Mouse (Mus musculus): ENCODE results near the gene Mthfsd.
A peak's percentile ranks its signal among the peaks of the same experiment; 100 is the strongest.

The Mthfsd gene

DNA sequence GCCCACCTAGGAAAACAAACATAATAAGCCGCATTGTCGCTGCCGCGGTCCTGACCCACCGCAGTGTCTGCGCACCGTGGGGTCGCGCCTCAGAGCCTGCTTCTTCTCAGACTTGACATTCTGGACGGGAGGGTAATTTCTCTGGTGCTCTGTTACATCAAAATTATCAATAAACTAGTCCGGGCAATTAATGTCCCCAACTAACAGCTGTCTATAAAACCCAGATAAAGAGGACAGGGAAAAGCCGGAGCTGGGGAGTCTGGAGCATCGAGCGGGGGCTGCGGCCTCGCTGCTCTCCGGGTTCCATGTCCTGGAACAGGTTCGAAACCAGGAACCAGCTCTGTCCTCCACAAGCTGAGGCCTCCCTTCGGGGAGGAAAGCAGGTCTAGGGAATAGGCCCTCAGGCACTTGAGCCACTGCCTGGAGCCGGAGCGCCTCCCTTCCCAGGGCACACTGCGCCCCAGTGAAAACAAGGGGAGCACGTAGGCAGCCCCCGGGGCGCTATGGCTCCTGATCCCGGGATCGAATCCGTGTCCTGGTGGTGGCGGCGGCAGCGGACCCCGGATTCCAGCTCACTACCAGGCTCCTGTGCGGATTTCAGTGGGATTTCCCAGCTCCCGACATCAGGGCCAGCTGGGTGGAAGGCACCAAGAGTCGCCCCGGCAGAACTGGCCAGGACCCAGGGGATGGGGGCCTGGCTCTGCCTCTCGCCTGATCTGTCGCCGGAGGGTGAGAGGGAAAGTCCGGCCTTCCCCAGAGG is 19.1 kb downstream of the Mthfsd start:
- no peak for DNase-seq (ENCODE audit: low read depth, low spot score)

DNA sequence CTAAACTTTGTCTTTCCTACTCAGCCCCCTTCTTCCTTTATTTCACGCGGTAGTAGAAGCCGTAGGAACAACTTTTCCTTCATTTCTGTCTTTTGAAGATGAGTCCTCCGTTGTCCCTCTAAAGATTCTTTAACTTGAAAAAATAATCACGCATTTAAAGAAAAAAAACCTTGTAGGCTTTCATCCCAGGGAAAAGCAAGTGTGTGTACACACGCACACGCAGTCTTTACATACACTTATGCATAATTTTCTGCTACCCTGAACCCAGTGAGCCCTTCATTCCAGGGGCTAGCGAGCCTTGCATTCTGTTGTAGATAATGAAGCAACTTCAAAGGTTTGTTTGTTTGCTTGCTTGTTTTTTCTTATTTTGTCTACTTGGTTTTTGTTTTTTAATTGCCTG is 19.9 kb downstream of the Mthfsd start:
- no peak for DNase-seq (ENCODE audit: low read depth, low spot score)

DNA sequence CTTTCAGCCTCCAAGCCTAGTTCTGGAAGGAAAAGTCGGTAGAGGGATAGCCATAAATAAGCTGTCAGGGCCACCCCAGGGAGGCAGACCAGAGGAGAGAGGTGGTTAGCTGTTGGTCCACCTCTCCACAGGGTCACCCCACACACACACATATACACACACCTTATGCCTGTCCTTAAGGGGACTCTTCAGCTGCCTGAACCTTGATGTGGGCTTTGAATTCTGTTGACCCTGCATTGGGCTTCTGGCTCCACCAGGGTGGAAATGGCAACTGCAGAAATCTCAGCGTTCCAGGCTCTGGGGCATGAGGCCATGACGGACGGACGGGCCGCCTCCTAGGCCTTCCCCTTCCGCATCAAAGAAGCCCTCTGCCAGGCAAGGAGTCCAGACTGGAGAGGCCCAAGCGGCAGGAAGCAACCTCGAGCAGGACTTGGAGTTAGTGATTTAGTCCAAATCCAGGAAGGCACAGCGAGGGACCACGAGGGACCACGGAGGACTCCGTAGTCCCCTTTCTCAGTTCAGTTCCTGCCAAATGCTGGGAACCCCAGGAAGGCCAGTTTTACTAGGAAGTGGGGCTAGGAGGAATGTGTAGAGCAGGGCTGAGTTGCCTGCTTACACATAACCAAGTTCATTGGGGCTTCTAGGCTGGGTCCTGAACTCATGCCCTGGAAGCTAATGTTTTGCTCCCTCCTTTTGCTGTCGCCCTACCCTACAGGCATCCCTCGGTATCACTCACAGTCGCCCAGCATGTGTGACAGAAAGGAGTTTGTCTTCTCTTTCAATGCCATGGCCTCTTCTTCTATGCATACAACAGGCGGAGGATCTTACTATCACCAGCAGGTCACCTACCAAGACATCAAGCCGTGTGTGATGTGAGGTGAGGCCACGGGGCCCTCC is 21.9 kb downstream of the Mthfsd start:
- DNase-seq (ENCODE audit: low read depth, low spot score) = no peak

DNA sequence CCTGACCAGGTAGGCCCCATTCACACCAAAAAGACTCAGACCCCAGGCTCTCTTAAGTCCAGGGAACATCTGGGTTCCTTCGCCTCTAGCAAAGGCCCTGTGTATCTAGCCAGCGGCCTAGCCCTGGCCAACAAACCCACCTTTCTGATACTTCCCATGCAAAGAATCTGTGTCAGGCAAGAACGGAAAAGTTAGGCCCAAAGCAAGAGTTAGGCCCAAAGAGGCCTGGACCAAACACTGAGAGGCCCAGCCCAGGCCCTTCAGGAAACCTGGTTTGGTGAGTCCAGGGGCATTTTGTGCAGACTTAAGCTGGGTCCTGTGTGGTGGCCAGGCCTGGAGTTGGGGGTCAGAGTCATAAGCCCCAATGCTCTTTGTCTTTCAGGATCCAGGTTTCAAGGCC is 22.6 kb downstream of the Mthfsd start:
- DNase-seq (ENCODE audit: low read depth, low spot score) = no peak

DNA sequence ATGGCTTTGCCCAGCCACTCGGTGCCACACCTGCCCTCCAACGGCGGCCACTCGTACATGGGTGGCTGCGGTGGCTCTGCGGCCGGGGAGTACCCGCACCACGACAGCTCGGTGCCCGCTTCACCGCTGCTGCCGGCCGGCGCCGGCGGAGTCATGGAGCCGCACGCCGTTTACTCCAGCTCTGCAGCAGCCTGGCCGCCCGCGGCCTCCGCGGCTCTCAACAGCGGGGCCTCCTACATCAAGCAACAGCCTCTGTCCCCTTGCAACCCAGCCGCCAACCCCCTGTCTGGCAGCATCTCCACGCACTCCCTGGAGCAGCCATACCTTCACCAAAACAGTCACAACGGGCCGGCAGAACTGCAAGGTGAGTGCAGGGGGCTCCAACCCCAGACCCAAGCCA is 23.2 kb downstream of the Mthfsd start:
- DNase-seq (ENCODE audit: low read depth, low spot score) = no peak

DNA sequence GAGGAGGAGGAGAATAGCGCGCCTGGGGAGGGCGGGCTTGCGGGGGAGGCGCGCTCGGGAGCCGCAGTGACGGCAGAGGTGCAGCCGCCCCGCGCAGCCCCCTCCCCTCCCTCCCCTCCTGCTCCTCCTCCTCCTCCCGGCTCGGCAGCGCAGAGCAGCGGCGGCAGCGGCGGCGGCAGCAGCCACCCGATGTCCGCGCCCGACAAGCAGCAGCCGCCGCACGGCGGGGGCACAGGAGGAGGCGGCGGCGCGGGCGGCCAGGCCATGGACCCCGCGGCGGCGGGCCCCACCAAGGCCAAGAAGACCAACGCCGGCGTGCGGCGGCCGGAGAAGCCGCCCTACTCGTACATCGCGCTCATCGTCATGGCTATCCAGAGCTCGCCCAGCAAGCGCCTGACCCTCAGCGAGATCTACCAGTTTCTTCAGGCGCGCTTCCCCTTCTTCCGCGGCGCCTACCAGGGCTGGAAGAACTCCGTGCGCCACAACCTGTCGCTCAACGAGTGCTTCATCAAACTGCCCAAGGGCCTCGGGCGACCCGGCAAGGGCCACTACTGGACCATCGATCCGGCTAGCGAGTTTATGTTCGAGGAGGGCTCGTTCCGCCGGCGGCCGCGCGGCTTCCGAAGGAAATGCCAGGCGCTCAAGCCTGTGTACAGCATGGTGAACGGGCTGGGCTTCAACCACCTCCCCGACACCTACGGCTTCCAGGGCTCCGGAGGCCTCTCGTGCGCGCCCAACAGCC is 23.8 kb downstream of the Mthfsd start, which contains the start of gene Foxf1:
Foxf1 (plus strand) TSS at position 177 of the 742 bp plus-strand sequence.
- no peak for DNase-seq (ENCODE audit: low read depth, low spot score)

DNA sequence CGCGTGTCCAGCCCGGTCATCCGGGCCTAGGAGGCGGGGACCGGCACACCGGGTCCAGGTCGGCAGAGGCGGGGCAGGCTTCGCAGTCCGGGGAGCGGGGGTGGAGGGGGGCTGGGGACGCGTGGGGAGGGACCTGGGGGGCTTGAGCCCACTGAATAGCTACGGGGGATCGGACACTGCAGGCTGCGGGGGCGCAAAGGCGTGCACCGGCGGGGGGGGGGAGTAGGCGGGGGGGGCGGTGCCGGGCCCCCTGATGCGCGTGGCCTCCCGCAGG is 24.3 kb downstream of the Mthfsd start:
- no peak for DNase-seq (ENCODE audit: low read depth, low spot score)

DNA sequence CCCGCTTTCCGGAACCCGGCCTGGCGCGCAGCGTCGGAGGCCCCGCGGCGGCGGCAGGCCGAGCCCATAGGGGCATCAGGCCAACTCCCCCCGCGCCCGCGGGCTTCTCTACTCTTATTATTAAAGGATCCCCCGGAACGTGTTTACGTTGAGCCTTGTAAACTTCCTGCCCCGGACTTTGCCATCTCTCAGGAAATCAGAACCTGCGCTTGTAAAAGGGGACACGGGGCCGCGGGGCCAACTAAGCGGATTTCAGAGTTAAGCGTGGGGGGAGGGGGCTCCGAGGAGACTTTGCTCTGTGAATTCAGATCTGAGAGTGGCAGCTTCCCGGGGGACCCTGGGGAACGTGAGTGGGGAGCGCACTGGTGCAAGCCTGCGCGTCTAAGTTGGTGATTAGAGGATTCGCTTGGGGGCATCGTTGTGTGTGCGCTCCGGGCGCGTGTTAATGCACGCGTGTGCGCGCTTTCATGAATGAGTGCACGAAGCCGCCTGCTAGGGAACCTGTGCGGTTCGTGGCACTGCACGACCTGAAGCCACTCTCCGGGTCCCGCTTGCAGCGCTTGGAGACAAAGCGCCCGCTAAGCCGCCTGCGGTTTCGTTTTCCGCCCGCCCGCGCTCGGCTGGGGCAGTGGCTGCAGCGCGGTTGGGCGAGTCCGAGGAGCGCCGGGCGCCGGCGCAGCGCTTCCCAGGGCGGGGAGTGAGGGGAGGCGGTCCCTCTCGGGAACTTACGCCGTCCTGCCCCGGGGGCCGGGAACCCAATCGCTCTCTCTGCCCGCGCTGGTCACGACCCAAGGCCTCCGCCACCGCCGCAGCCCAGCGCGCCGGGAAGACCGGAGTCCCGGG is 24.9 kb downstream of the Mthfsd start:
- DNase-seq (ENCODE audit: low read depth, low spot score) = peak; percentile 29

DNA sequence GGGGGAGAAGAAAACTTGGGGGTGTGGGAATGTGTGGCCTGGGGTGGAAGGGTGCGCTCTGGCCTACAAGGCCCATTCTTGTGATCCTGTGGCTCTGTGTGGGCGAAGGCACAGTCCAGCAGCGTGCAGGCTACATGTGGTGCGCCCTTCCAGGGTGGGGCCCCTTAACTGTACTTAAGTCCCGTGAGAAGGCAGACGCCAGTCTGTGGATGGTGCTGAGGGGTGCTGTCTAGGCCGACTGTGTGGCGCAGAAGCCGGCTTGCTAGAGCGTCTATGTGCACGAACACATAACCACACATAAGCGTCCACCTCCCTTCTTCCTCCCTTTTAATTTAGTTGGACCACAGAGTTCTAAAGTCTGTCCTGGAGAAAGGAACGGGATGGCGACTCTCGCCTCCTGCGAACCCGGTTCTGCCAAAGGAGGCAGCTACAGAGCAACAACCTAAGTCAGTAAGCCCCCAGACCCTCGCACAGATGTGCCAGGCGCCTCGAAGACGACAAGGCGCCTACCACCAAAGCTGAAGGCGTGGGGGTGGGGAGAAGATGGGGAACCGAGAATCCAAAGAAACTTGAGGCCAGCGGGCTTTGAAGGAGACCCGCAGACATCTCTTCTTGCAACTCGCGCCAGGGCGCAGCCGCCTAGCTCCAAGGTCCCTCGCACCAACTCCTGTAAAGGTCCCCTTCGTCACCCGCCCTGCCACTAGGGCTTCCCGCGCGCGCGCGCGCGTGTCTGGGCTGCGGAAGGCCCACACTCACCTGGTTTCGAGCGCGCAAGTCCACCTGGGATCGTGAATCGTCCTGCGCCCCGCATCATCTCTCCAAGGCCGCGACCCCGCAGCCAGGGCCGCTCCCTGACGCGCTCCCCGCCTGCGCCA is 25.7 kb downstream of the Mthfsd start:
- no peak for DNase-seq (ENCODE audit: low read depth, low spot score)

DNA sequence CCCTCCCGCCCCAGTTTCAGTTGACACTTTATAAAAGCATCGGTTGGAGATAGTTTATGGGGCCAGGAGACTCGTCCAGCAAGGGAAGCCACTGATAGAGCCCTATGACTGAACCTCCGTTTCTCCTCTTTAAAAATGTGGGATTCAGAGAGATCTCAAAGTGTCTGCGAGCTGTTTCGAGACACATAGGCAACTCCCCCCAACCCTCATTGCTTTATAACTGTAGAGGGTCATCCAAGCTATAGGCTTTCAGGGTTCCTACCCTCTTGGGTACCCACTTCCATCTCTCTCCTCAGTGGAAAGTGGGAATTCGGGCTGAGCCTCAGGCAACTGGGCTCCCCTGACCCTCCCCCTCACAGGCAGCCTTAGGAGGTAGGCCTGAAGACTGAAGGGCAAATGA is 26.8 kb downstream of the Mthfsd start:
- no peak for DNase-seq (ENCODE audit: low read depth, low spot score)

DNA sequence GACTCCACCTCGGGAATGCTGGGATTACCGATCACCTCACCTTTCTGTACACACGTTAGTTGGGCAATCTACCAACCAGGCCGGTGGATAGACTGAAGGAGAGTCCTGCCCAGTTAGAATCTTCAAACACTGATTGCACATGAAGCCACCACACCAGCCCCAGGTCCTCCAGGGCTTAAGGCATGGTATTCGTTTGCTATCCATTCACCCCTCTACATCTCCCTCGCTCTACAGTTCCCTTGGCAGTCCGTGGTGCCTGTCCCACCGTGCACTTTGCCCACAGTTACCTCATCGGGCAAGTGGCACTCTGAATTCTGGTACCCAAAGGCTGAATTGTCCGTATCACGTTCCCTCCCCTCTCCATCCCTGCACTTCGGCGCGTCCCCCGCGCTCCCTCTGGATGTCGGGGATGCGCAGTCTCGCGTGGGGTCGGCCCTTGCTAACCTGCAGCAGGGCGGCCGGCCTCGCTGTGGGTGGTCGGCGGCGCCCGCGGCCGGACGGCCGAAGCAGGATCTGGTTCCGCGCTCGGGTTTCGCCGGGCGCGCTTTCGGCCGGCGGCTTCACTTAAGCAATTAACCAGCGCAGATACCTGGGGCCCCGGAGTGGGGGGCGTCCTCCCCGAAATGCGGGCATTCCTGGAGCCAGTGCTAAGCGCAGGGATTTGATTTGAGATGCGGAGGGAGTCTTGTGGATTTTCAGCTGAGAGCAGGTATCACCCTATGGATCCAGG is 27.7 kb downstream of the Mthfsd start:
- DNase-seq (ENCODE audit: low read depth, low spot score) = no peak

DNA sequence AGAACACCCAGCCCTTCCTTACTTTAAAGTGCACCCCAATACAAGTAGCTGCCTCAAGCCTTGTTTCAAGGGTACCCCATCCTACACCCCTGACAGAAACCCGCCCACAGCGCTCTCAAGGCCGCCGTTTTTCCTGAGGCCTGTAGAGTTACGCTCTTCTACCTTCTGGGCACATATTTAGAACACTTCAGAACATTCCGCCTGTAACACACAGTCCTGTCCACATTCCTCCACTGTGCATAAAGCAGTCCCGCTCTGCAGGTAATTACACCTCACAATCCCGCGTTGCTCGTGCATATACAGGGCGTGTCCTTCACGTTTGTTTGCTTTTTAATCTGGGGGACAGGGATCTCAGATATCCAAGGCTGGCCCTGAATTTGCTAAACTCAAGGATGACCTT is 28.2 kb downstream of the Mthfsd start:
- no peak for DNase-seq (ENCODE audit: low read depth, low spot score)

DNA sequence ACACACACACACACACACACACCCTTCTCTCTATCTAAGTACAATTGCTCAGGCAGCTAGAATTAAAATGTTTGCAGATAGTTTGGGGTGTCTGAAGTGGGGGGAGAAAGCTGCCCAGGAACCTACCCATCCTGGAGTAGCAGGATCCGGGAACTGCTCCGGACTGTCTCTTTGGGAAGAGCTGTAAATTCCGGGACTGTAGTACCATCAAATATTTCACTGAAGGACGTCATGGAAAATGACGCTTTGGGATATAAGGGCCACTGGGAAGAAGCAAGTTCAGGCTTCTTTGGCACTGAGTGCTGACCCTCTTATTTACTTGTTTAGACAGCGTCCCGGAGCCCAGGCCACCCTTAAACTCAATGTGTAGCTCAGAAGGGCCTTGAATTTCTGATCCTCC is 29.0 kb downstream of the Mthfsd start:
- no peak for DNase-seq (ENCODE audit: low read depth, low spot score)

DNA sequence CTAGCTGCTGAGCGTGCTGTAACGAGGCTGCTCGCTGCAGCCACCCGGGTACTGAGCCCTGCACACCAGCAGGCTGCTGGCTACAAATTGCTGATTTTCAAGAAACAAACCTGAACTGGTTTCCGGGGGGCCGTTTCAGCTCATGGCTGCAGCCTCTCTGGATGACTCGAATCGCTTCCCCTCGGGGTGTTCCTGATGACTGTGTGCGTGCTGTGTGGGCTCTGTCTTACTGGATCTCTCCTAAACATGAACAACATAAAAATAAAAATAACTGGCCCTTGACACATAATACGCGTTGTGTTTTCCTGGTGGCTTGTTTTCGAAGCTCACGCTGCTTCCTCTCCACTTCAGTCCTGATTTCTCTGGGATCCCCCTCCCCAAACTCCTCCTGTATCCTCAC is 29.5 kb downstream of the Mthfsd start:
- no peak for DNase-seq (ENCODE audit: low read depth, low spot score)

DNA sequence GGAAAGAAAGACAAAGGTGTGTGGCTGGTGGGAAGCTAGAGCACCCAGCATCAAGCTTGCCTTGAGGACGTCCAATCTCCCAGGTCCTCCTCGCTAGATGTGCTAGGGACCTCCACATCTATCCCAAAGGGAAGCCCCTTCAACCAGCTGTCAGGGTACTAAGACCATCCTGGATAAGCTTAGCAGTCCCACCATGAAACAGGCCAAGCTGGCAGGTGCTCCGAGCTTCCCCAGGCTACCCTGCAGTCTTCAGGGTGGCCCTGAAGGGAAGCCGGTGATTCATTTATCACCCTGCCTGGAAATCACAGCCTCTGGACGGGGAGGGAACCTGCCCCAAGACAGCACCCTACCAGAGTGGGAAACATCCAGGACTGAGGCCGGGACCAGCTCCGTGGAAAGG is 31.6 kb downstream of the Mthfsd start:
- DNase-seq (ENCODE audit: low read depth, low spot score) = no peak

DNA sequence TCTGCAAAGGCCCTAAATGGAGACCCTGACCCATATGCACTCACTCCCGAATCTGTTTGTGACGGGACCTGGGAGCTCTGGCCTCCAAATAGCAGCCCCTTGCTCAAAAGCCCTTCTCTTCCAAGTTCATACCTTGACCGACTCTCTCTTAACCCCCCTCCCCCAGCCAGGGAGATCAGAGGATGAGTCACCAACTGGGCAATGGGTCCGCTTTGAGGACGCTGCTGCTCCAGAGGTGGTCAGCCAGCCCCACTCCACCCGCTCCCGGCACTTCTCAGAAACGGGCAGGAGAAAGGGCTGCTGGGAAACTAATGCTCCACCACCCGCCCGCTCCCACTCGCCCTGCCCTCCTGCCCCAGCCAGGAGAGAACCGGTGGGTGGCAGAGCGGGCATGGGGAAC is 32.3 kb downstream of the Mthfsd start:
- no peak for DNase-seq (ENCODE audit: low read depth, low spot score)

DNA sequence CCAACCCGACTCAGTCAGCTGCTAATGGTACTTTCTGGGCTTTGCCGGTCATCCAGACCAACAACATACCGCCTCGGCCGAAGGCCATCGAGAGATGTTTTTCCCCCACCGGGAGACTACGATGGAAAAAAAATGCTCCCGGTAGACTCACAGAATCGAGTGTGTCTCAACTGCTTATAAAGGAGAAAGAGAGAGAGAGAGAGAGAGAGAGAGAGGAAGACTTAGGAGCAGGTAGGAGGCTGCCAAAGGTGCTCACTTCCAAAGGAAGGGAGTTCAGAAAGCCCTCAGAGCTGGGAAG is 33.4 kb downstream of the Mthfsd start:
- DNase-seq (ENCODE audit: low read depth, low spot score) = no peak

DNA sequence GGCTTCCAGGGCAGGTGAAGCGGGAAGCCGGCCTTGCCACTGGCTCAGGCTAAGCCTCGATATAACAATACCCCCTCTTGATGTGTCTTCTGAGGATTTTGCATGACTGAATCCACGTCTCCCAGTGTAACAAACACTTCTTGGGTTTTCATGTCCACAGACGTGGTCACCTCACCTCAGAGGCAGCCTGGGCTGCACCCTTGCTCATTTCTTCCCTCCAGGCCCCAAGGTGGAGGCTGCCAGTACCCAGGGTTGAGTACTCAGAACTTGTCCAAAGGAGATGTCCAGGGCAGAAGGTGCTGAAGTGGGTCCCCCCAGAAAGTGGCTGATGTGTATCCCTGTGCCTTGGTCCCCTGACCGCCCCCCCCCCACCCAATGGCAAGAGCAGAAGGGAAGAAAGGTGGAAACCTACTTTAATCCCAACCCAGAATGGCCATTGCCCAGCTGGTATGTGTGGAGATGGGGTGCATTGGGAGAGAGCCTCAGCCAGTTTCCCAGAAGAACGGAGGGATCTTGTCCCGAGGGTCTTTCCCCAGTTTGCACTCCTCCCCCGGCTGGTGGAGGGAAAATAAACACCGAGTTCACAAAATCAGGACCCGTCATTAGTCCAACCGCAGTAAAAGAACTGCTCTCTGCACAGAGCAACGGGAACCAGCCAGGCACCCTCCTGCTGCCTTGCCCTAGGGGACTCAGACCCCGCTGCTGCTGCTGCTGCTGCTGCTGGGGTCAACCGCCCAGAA is 33.9 kb downstream of the Mthfsd start:
- no peak for DNase-seq (ENCODE audit: low read depth, low spot score)

Data from 3T3-L1 (cell line).